ENCODE assay signal across 8 mouse cellular contexts in genomic region chr10:58497320-58498284, GRCm38 (mm10). TPM values are rescaled to one million over a fixed set of nuclear protein-coding genes. Genes with fewer than 3 reads are reported as not detected.
A peak's percentile ranks its signal among the peaks of the same experiment; 100 is the strongest.
DNase-seq lines count a peak whose midpoint lies in the region; ATAC-seq and TF ChIP-seq lines count a peak whose summit lies in the region.

Ccdc138 (plus strand) TSS chr10:58497948.

- ATAC-seq in frontal cortex, adult (ENCODE audit: low TSS enrichment), result peak; percentile 100
- peak; percentile 99 for ATAC-seq in lung, postnatal 0 days

- DNase-seq in MEL-GATA-1-ER (ENCODE audit: extremely low read depth, low read depth), result peak; percentile 73
- peak; percentile 74 for DNase-seq in cerebellum, adult 8-10 months
- DNase-seq in hindbrain, embryonic 10.5 days (ENCODE audit: low spot score), result peak; percentile 94
- peak; percentile 91 for DNase-seq in layer of hippocampus, adult 9-11 months
- DNase-seq in lung, postnatal 0 days (ENCODE audit: low spot score), result peak; percentile 96
- DNase-seq in ovary, postnatal 14 days (ENCODE audit: low spot score), result peak; percentile 90
- peak; percentile 96 for DNase-seq in thymus, postnatal 14 days

- no peaks in the 10 kb centered on the region for H3K27me3 ChIP-seq in hindbrain, embryonic 10.5 days (ENCODE audit: insufficient read depth, poor library complexity, severe bottlenecking)
- no peaks in the 10 kb centered on the region for H3K27me3 ChIP-seq in lung, postnatal 0 days (replicated peaks; ENCODE audit: insufficient read depth, low read length)

- peak within 1 kb of the TSS; percentile 77 for H3K4me3 ChIP-seq in hindbrain, embryonic 10.5 days
- peak within 1 kb of the TSS; percentile 73 for H3K4me3 ChIP-seq in lung, postnatal 0 days (ENCODE audit: low read depth, low read length)

- H3K27ac ChIP-seq in hindbrain, embryonic 10.5 days, result peak within 1 kb of the TSS; percentile 94
- peak within 1 kb of the TSS; percentile 81 for H3K27ac ChIP-seq in lung, postnatal 0 days (ENCODE audit: low read length)

- TF ChIP-seq EP300 in lung, postnatal 0 days (IDR thresholded peaks at IDR 0.05), result no peak

- H3K4me1 ChIP-seq in hindbrain, embryonic 10.5 days (replicated peaks), result peaks cover 15% of the 10 kb centered on the region
- peaks cover 2% of the 10 kb centered on the region; the same call in 1 of the 2 replicates for H3K4me1 ChIP-seq in lung, postnatal 0 days (ENCODE audit: insufficient read depth, low read depth, low read length)

- 0 out of 2 replicates have a peak within 1 kb of the TSS, but pooled peaks have one; percentile 29 for H3K9ac ChIP-seq in lung, postnatal 0 days (replicated peaks; ENCODE audit: low read depth)

- 2% methylated on average over 50 of the region's 50 CpGs for WGBS in hindbrain, embryonic 10.5 days
- 1% methylated on average over 46 of the region's 50 CpGs for WGBS in lung, postnatal 0 days

- peak within 1 kb of the TSS; percentile 54 for H3K4me2 ChIP-seq in lung, postnatal 0 days (replicated peaks; ENCODE audit: low read depth, low read length)

- peaks cover 41% of the 10 kb centered on the region for H3K36me3 ChIP-seq in hindbrain, embryonic 10.5 days
- H3K36me3 ChIP-seq in lung, postnatal 0 days (ENCODE audit: insufficient read depth, low read length), result peaks cover 11% of the 10 kb centered on the region; the same call in 1 of the 2 replicates

- H3K9me3 ChIP-seq in hindbrain, embryonic 10.5 days, result no peaks in the 10 kb centered on the region
- no peaks in the 10 kb centered on the region for H3K9me3 ChIP-seq in lung, postnatal 0 days (ENCODE audit: low read length)

- TF ChIP-seq CTCF in lung, postnatal 0 days (IDR thresholded peaks at IDR 0.05), result peak; percentile 64

RNA-seq across cellular contexts. Expression of gene Ccdc138, which starts in this region (rescaled TPM):
- polyA plus RNA-seq in hindbrain, embryonic 10.5 days (2016; fragmentation: Nextera tagmentation; extraction: Ambion mirVana), result 12.6 and 14.4 TPM in 2 replicates
- polyA plus RNA-seq in lung, postnatal 0 days (2015; fragmentation: Nextera tagmentation; extraction: Ambion mirVana), result 3.0 and 4.2 TPM in 2 replicates

Comparison
In these comparisons a context has a peak if more than half of its experiments do, and no peak if none do; other contexts are left out.
1. Peak in every context shown above with its lines: DNase-seq, ATAC-seq, H3K4me3 ChIP-seq and H3K27ac ChIP-seq.